Mouse (Mus musculus): ENCODE results near the gene Tlk2.

DNA sequence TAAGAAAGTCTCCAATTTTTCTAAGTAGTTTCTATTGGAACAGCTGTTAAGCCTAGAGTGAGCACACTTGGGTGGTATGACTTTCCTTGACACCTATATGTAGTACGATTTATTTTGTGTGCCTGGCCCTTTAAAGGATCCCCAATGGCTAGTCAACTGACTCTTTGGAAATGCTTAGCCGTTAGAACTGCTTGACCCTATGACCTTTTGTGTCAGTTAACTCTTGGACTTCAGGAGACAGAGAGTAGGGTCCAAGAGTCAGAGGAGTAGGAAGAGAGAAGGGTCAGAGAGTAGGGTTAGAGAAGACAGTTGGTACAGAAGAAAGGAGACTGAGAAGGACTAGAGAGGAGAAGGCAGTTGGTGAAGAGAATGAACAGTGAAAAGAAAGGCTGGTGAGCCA, at the start of gene Tlk2:
- TF ChIP-seq CTCF (IDR thresholded peaks at IDR 0.05; ENCODE audit: insufficient read depth, low read depth, low read length) (no peak), POLR2A (IDR thresholded peaks at IDR 0.05; ENCODE audit: insufficient read depth, low read depth, low read length) (no peak)

Measured in olfactory bulb, adult 2 months (tissue).